Mouse (Mus musculus) CH12.LX (cell line): Measurements from ENCODE around the gene Abr.

Experiments
- BHLHE40 ChIP-seq: IDR thresholded peaks from 2 replicates; pipeline ENCODE4 v1.6.1; 2011; ENCODE audit warnings: mild to moderate bottlenecking, low read depth, low read length, improper control_type of control experiment
- CHD2 ChIP-seq: IDR thresholded peaks from 2 replicates; pipeline ENCODE4 v1.6.1; 2011; ENCODE audit warnings: low read length, improper control_type of control experiment
- CTCF ChIP-seq, 2 experiments: IDR thresholded peaks in 1 of 2; conservative IDR thresholded peaks in 1 of 2; 2 replicates each; pipeline ENCODE4 v1.5.1; 2011 to 2012; ENCODE audit warnings: low read depth in 2 of 2, low read length in 2 of 2, improper control_type of control experiment in 1 of 2, inconsistent platforms in 1 of 2, mild to moderate bottlenecking in 1 of 2, moderate library complexity in 1 of 2
- E2F4 ChIP-seq: IDR thresholded peaks from 2 replicates; pipeline ENCODE4 v1.6.1; 2011; ENCODE audit warnings: low read depth, low read length, improper control_type of control experiment; ENCODE audit not compliant: insufficient replicate concordance
- POLR2A ChIP-seq: IDR thresholded peaks from 2 replicates; pipeline ENCODE4 v1.6.1; 2011; ENCODE audit warnings: low read depth, mild to moderate bottlenecking, improper control_type of control experiment, low read length
- RCOR1 ChIP-seq: conservative IDR thresholded peaks from 2 replicates; pipeline ENCODE4 v1.6.1; 2012; ENCODE audit warnings: low read depth, mild to moderate bottlenecking, inconsistent platforms, low read length, improper control_type of control experiment
- USF1 ChIP-seq: IDR thresholded peaks from 2 replicates; pipeline ENCODE4 v1.6.1; 2014; ENCODE audit warnings: low read depth, mild to moderate bottlenecking, inconsistent platforms, low read length, improper control_type of control experiment

DNA sequence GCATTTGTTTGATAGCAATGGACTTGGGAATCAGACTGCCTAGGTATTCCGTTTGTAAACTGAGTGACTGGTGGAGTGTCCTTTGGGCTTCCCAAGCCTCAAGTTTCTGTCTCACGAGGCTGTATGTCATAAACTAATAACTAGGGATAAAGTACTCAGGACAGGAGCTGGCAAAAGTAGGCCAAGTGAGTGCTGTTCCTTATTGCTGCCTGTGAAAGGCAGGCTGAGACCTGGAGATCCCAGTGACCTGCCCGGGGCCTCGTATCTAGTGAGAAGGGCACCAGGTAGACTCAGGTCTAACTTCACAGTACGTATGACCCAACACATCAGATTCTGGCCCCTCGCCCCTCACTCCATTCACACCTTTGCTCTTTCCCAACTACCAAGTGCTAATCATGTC lies 4.0 kb downstream of the Abr start:
- no peak for TF ChIP-seq CTCF (conservative IDR thresholded peaks at IDR 0.05 in 1 of 2, IDR thresholded peaks at IDR 0.05 in 1 of 2; ENCODE audit: low read depth in 2 of 2, low read length in 2 of 2)
- no peak for TF ChIP-seq E2F4
- TF ChIP-seq POLR2A = no peak
- TF ChIP-seq RCOR1 = no peak
- TF ChIP-seq USF1 = no peak
- no peak for TF ChIP-seq CHD2
- no peak for TF ChIP-seq BHLHE40
